ENCODE assay signal across 35 mouse cellular contexts in genomic region chr16:97874376-97874775, GRCm38 (mm10).
"Had no signal": no experiment of that assay in that cellular context is flagged by ENCODE, and none has a peak within 500 bp of the region (broad histone marks: within the 10 kb centered on the region; RNA-seq: fewer than 3 reads in every experiment).

No protein-coding gene starts in this region.

- DNase-seq: heart, postnatal 10 days; heart, postnatal 14 days; heart, postnatal 36 days; heart, postnatal 4 days; kidney, adult 11 months; kidney, adult 18-20 months; kidney, adult 2 months; kidney, adult 8-10 months; kidney, adult 9 months; kidney, postnatal 10 days; kidney, postnatal 14 days; kidney, postnatal 25 days; kidney, postnatal 36 days; kidney, postnatal 4 days; layer of hippocampus, adult 9-11 months; layer of hippocampus, postnatal 36 days had no signal

- H3K4me2 ChIP-seq: heart, embryonic 11.5 days; heart, embryonic 12.5 days; heart, embryonic 13.5 days; heart, embryonic 15.5 days; hindbrain, embryonic 12.5 days; hindbrain, embryonic 14.5 days; hindbrain, embryonic 15.5 days; intestine, embryonic 15.5 days; kidney, embryonic 15.5 days had no signal

- H3K27me3 ChIP-seq: heart, embryonic 12.5 days; heart, embryonic 13.5 days; heart, embryonic 15.5 days; hindbrain, embryonic 12.5 days; hindbrain, embryonic 15.5 days; intestine, embryonic 15.5 days; kidney, embryonic 15.5 days had no signal

- H3K27ac ChIP-seq: heart, embryonic 10.5 days; heart, embryonic 13.5 days; heart, embryonic 15.5 days; hindbrain, embryonic 10.5 days; hindbrain, embryonic 12.5 days; hindbrain, embryonic 14.5 days; hindbrain, embryonic 15.5 days; hindbrain, postnatal 0 days; intestine, embryonic 15.5 days; kidney, embryonic 15.5 days; kidney, postnatal 0 days; layer of hippocampus, adult 2 months; left cerebral cortex, adult 2 months had no signal

- H3K9ac ChIP-seq: heart, embryonic 12.5 days; heart, embryonic 13.5 days; heart, embryonic 15.5 days; hindbrain, embryonic 12.5 days; hindbrain, embryonic 14.5 days; hindbrain, embryonic 15.5 days; intestine, embryonic 15.5 days; kidney, embryonic 15.5 days had no signal

- H3K9me3 ChIP-seq: heart, embryonic 10.5 days; heart, embryonic 15.5 days; hindbrain, embryonic 10.5 days; hindbrain, embryonic 12.5 days; hindbrain, embryonic 15.5 days; intestine, embryonic 15.5 days; kidney, embryonic 15.5 days had no signal

- ATAC-seq: hindbrain, embryonic 16.5 days; hindbrain, postnatal 0 days; inflammation-experienced regulatory T-cells, adult 6 months; intestine, embryonic 15.5 days; intestine, embryonic 16.5 days; intestine, postnatal 0 days had no signal

- H3K4me3 ChIP-seq: heart, embryonic 10.5 days; heart, embryonic 12.5 days; heart, embryonic 13.5 days; heart, embryonic 15.5 days; hindbrain, embryonic 10.5 days; hindbrain, embryonic 12.5 days; hindbrain, embryonic 15.5 days; intestine, embryonic 15.5 days; kidney, embryonic 15.5 days; layer of hippocampus, adult 2 months; left cerebral cortex, adult 2 months had no signal

- H3K4me1 ChIP-seq: heart, embryonic 10.5 days; heart, embryonic 12.5 days; heart, embryonic 13.5 days; heart, embryonic 15.5 days; hindbrain, embryonic 10.5 days; hindbrain, embryonic 12.5 days; hindbrain, embryonic 15.5 days; intestine, embryonic 15.5 days had no signal
